Mouse (Mus musculus): ENCODE data around the gene Fem1b. TPM values are rescaled to one million over a fixed set of nuclear protein-coding genes. Genes with fewer than 3 reads are reported as not detected.
"Not testable (repeated sequence)": the region's sequence is repeated elsewhere in the genome, so short reads cannot be mapped to it uniquely, and the experiment has no call there.

Fem1b gene
- polyA plus RNA-seq, 1 experiment from 2014 or later = 23.9 TPM

DNA sequence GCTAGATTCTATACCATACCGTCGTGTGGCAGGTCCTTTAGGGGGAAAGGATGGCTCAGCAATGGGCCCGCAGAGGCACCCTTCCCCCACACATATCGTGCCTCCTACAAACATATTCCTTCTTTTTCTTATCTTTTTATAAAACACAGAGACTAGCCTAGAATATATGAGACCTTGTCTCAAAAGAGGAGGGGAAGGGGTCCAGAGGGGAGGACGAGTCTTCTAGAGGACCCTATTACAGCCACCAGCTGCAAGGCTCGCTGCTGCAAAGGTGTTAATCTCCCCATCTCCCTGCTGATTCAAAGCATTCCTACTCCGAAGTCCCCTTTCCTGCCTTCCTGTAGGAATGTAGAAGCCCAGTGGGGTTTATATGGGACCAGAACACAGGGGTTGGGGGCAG, 14.7 kb upstream of the Fem1b start:
- Histone ChIP-seq H3K27ac (ENCODE audit: poor library complexity, severe bottlenecking) (no peak overlapping the region), H3K36me3 (no peaks in the 10 kb centered on the region), H3K27me3 (replicated peaks) (no peaks in the 10 kb centered on the region), H3K9ac (no peak overlapping the region), H3K4me3 (no peak overlapping the region), H3K4me2 (peak overlapping the region; percentile 41), H3K9me3 (replicated peaks) (no peaks in the 10 kb centered on the region; the same call in 1 of the 2 replicates), H3K4me1 (replicated peaks) (peaks cover 22% of the 10 kb centered on the region)
- 7% methylated on average over 7 of the region's 7 CpGs for WGBS
- ATAC-seq (ENCODE audit: insufficient number of reproducible peaks, low FRiP score) = no peak

GRCm38 (mm10) chr9:62825791-62826393, 14.2 kb upstream of the Fem1b start:
- 0 out of 2 replicates have a peak, but pooled peaks have one; percentile 42 for ATAC-seq (ENCODE audit: insufficient number of reproducible peaks, low FRiP score)
- no peaks in the 10 kb centered on the region for H3K27me3 ChIP-seq (replicated peaks)
- H3K9me3 ChIP-seq (replicated peaks) = no peaks in the 10 kb centered on the region; the same call in 1 of the 2 replicates
- no peak overlapping the region for H3K4me3 ChIP-seq
- H3K27ac ChIP-seq (ENCODE audit: poor library complexity, severe bottlenecking) = no peak overlapping the region; the same call in 1 of the 2 replicates
- peaks cover 22% of the 10 kb centered on the region for H3K4me1 ChIP-seq (replicated peaks)
- H3K36me3 ChIP-seq = no peaks in the 10 kb centered on the region
- WGBS = 10% methylated on average over 8 of the region's 9 CpGs
- peak overlapping the region; percentile 41 for H3K4me2 ChIP-seq
- H3K9ac ChIP-seq = no peak overlapping the region

GRCm38 (mm10) chr9:62821811-62822210, 10.1 kb upstream of the Fem1b start:
- no peak overlapping the region for H3K4me3 ChIP-seq
- ATAC-seq (ENCODE audit: insufficient number of reproducible peaks, low FRiP score) = no peak
- H3K27ac ChIP-seq (ENCODE audit: poor library complexity, severe bottlenecking) = no peak overlapping the region
- no peak overlapping the region for H3K4me2 ChIP-seq
- H3K36me3 ChIP-seq = no peaks in the 10 kb centered on the region
- H3K9ac ChIP-seq = no peak overlapping the region
- peaks cover 33% of the 10 kb centered on the region for H3K4me1 ChIP-seq (replicated peaks)
- WGBS = 90% methylated on average over 7 of the region's 7 CpGs
- no peaks in the 10 kb centered on the region for H3K27me3 ChIP-seq (replicated peaks)
- no peaks in the 10 kb centered on the region; the same call in 1 of the 2 replicates for H3K9me3 ChIP-seq (replicated peaks)

DNA sequence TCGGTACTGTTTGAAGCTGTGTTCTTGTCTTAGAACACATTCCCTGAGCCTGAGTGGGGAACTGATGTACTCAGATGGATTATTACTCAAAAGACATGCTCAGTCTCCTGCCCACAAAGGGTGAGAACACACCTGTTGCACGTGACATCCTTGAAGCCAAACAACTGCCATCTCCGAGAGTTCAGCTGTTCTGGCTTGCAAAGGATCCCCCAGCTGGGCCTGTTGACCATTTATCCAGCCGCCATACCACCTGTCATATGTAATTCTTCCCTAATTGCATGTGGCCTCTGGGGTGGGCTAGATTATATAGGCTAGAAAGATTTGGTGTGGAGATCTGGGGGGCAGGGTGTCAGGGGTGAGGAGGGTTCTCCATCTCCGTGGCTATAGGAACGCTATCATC, 9.1 kb upstream of the Fem1b start:
- no peak overlapping the region for H3K4me3 ChIP-seq
- no peaks in the 10 kb centered on the region for H3K36me3 ChIP-seq
- no peak overlapping the region for H3K9ac ChIP-seq
- WGBS = 79% methylated on average over 6 of the region's 6 CpGs
- ATAC-seq (ENCODE audit: insufficient number of reproducible peaks, low FRiP score) = no peak
- H3K27me3 ChIP-seq (replicated peaks) = no peaks in the 10 kb centered on the region
- H3K27ac ChIP-seq (ENCODE audit: poor library complexity, severe bottlenecking) = no peak overlapping the region
- no peaks in the 10 kb centered on the region; the same call in 1 of the 2 replicates for H3K9me3 ChIP-seq (replicated peaks)
- H3K4me2 ChIP-seq = no peak overlapping the region
- peaks cover 32% of the 10 kb centered on the region for H3K4me1 ChIP-seq (replicated peaks)

DNA sequence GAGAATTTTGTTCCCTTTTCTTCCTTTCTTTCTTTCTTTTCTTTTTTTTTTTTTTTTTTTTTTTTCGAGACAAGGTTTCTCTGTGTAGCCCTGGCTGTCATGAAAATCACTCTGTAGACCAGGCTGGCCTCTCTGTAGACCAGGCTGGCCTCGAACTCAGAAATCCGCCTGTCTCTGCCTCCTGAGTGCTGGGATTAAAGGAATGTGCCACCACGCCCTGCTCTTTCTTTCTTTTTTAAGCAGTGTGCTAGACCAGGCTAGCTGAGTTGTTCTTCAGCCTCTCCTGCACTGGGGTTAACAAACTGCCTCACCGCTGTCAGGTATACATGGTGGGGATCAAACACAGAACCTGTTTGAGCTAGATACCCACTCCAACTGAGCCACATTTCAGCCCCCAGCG, 8.2 kb upstream of the Fem1b start:
- not testable (repeated sequence) for H3K27ac ChIP-seq (ENCODE audit: poor library complexity, severe bottlenecking); H3K9ac ChIP-seq; H3K36me3 ChIP-seq; H3K9me3 ChIP-seq (replicated peaks); H3K4me2 ChIP-seq; H3K4me3 ChIP-seq; H3K27me3 ChIP-seq (replicated peaks); ATAC-seq (ENCODE audit: insufficient number of reproducible peaks, low FRiP score)
- WGBS = 79% methylated on average over 6 of the region's 6 CpGs
- peaks cover 26% of the 10 kb centered on the region for H3K4me1 ChIP-seq (replicated peaks)

DNA sequence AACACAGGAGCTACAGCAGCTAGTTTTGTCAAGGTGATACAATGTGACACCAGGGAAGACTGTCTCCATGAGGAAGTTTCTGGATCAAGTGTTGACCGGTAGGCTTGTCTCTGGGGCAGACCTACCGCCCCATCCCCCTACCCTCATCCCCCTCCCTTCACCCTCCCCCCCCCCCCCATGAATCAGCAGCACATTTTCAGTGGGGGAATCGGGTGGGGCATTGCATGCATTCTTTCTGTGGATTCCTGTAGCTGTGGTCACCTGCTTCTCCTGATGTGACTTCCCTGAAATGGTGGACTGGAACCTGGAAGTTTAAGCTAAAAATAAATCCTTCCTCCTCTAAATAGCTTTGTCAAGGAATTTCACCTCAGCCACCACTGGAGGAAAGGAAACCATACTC, 7.8 kb upstream of the Fem1b start:
- WGBS = 63% methylated on average over 3 of the region's 3 CpGs
- no peaks in the 10 kb centered on the region; the same call in 1 of the 2 replicates for H3K9me3 ChIP-seq (replicated peaks)
- H3K27me3 ChIP-seq (replicated peaks) = no peaks in the 10 kb centered on the region
- no peaks in the 10 kb centered on the region for H3K36me3 ChIP-seq
- no peak overlapping the region for H3K4me2 ChIP-seq
- no peak overlapping the region for H3K4me3 ChIP-seq
- H3K4me1 ChIP-seq (replicated peaks) = peaks cover 26% of the 10 kb centered on the region
- no peak overlapping the region for H3K9ac ChIP-seq
- ATAC-seq (ENCODE audit: insufficient number of reproducible peaks, low FRiP score) = no peak
- no peak overlapping the region for H3K27ac ChIP-seq (ENCODE audit: poor library complexity, severe bottlenecking)

DNA sequence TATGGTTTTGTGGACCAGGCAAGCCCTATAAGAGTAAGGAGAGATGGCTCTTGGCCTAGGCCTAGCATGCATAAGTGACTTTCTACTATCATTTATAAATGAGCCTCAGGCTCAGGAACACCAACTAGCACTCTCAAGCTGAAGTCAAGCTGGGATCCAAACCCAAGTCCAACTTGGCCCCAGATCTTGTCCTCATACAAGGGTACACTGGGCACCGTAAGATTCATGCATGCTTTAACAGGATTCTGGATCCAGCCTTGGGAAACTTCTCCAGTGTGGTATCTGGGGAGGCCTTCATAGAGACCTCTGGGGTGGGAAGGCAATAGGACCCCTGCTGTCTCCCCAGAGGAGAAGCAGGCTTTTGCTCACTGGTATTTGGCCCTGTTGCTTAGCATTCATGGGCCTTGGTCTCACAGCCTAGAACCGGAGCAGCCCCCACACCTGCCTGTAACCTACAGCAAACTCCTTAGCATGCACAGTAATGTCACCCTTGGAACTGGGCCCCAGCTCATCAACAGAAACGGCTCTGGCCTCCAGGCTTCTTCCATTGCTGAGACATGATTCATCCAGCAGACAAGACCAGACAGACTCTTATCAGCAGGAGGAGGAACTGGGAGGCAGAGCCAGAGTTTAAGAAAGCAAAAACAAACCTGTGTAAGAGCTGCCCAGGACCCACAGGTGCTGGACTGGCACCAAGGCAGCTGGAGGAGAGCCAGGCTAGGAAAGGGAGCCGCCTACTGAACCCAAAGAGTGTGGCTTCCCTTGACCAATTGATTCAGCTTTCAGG, 6.3 kb upstream of the Fem1b start:
- Histone ChIP-seq H3K36me3 (no peaks in the 10 kb centered on the region), H3K4me1 (replicated peaks) (peaks cover 26% of the 10 kb centered on the region), H3K27ac (ENCODE audit: poor library complexity, severe bottlenecking) (0 out of 2 replicates have a peak overlapping the region, but pooled peaks have one; percentile 41), H3K27me3 (replicated peaks) (no peaks in the 10 kb centered on the region), H3K9me3 (replicated peaks) (no peaks in the 10 kb centered on the region; the same call in 1 of the 2 replicates), H3K4me2 (no peak overlapping the region), H3K4me3 (no peak overlapping the region), H3K9ac (no peak overlapping the region)
- no peak for ATAC-seq (ENCODE audit: insufficient number of reproducible peaks, low FRiP score)
- 53% methylated on average over 4 of the region's 4 CpGs for WGBS

DNA sequence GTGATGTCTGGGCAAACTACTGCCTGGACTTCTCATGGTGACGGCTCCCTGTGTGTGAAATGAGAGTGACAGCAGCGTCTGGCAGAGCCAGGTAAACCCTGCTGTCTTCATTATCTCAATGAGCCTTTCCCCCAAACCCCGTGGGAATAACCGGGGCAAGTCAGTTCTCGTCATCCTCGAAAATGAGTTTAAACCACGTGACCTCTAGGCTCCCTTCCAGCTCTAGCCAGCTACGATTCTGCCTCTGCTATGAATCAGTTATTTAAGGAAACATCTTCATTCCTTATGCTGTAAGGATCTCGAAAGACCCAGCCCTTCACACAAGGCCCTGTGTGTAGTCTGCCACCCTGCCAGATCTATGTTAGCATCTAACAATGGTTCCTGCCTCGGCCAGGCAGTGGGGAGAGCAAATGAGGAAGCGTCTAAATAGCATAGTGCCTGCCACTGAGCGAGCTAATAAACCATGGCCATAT, 5.4 kb upstream of the Fem1b start:
- Histone ChIP-seq H3K4me1 (replicated peaks) (peaks cover 31% of the 10 kb centered on the region), H3K9ac (no peak overlapping the region), H3K27ac (ENCODE audit: poor library complexity, severe bottlenecking) (peak overlapping the region; percentile 41)

GRCm38 (mm10) chr9:62816323-62817098, 4.8 kb upstream of the Fem1b start:
- Histone ChIP-seq H3K4me1 (replicated peaks) (peaks cover 33% of the 10 kb centered on the region), H3K4me2 (peak overlapping the region; percentile 20), H3K4me3 (no peak overlapping the region), H3K36me3 (no peaks in the 10 kb centered on the region), H3K9me3 (replicated peaks) (no peaks in the 10 kb centered on the region; the same call in 1 of the 2 replicates), H3K9ac (no peak overlapping the region), H3K27me3 (replicated peaks) (no peaks in the 10 kb centered on the region), H3K27ac (ENCODE audit: poor library complexity, severe bottlenecking) (peak overlapping the region; percentile 35; the same call in 1 of the 2 replicates)
- no peak for ATAC-seq (ENCODE audit: insufficient number of reproducible peaks, low FRiP score)
- 56% methylated on average over 9 of the region's 9 CpGs for WGBS

More for the DNA sequence above, 5.4 kb upstream of the Fem1b start:
- WGBS = 43% methylated on average over 12 of the region's 12 CpGs
- peak overlapping the region; percentile 20 for H3K4me2 ChIP-seq
- no peaks in the 10 kb centered on the region for H3K36me3 ChIP-seq
- no peak overlapping the region for H3K4me3 ChIP-seq
- no peak for ATAC-seq (ENCODE audit: insufficient number of reproducible peaks, low FRiP score)
- H3K9me3 ChIP-seq (replicated peaks) = no peaks in the 10 kb centered on the region; the same call in 1 of the 2 replicates
- no peaks in the 10 kb centered on the region for H3K27me3 ChIP-seq (replicated peaks)

GRCm38 (mm10) chr9:62814751-62815150, 3.0 kb upstream of the Fem1b start:
- no peak for ATAC-seq (ENCODE audit: insufficient number of reproducible peaks, low FRiP score)
- no peaks in the 10 kb centered on the region for H3K9me3 ChIP-seq (replicated peaks)
- no peaks in the 10 kb centered on the region for H3K27me3 ChIP-seq (replicated peaks)
- no peaks in the 10 kb centered on the region for H3K36me3 ChIP-seq
- no peak overlapping the region for H3K4me3 ChIP-seq
- no peak overlapping the region for H3K9ac ChIP-seq
- no peak overlapping the region for H3K4me2 ChIP-seq
- H3K27ac ChIP-seq (ENCODE audit: poor library complexity, severe bottlenecking) = no peak overlapping the region
- WGBS = 74% methylated on average over 2 of the region's 2 CpGs
- H3K4me1 ChIP-seq (replicated peaks) = peaks cover 33% of the 10 kb centered on the region

All from heart, embryonic 12.5 days (tissue).